Mouse (Mus musculus): ENCODE data around the gene Agtr1b.
A peak's percentile ranks its signal among the peaks of the same experiment; 100 is the strongest.

The Agtr1b gene

DNA sequence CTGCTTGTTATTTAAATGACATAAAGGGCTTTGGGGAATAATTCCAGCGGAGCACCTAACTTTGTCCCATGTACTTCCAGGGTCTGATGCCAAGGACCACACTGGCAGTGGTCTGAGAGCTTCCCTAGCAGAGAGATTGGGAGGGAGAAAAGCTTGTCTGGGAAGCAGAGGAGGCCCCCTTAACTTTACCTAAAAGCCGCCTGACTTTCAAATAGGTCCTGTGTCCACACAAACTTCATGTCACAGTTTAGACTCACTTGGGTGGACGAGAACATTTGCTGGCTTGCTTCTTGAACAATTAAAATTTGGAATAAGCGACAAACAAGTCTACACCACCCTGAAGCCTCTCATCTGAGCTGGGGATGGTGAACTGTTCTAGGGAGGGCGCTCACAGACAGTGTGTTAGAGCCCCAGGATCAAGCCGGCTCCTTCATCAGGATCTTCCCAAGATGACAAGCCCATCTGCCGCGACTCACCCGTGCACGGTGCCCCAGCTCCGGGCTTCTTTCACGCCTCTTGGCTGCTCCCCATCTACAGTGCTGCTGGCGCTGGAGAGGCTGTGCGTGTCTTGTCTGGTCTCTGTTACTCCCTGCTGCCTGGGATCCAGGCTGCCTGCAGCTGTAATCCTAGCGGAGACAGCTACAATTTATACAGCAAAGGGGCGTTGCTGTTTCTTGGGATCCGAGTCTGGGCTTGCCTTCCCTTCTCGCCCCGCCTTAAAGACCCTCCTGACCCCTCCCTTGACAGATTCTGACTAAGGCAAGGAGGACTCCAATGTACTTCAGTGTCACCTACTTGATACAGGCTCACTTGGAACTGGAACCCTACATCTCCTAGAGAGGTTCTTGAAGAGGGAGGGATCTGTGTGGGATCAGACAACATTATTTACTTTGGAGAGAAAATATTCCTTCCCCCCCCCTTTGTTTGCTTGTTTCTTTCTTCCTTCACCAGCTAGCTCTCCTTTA is at the start of gene Agtr1b:
Agtr1b (minus strand) TSS at position 620 of the 965 bp plus-strand sequence.
- DNase-seq (ENCODE audit: low spot score in 2 of 2) = no peak

DNA sequence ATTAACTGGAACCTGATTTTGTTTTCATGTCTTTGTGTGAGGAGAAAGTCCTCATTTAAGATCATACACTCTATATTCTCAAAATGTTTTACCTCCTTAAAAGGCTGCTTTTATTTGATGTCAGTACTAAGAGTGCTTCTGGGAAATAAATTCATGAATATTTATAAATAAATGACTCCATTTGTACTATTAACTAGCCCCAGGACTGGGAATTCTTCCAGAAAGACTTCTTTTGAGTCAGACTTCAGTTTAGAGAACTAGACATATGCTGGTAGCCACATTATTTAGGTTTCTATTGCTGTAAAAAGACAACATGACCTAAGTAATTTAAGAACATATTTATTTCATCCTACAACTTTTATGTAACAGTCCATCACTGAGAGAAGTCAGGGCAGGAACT is 13.4 kb downstream of the Agtr1b start:
- no peak for DNase-seq (ENCODE audit: low spot score in 2 of 2)

DNA sequence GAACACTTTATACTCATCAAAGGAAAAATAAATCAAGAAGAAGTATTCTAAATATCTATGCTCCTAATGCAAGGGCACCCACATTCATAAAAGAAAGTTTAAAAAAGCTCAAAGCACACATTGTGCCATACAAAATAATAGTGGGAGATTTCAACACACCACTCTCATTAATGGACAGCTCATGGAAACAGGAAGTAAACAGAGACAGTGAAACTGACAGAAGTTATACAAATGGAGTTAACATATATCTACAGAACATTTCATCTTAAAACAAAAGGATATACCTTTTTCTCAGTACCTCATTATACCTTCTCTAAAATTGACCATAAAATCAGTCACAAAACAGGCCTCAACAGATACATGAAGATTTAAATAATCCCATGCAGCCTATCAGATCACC is 18.8 kb downstream of the Agtr1b start:
- DNase-seq (ENCODE audit: low spot score in 2 of 2) = no peak

DNA sequence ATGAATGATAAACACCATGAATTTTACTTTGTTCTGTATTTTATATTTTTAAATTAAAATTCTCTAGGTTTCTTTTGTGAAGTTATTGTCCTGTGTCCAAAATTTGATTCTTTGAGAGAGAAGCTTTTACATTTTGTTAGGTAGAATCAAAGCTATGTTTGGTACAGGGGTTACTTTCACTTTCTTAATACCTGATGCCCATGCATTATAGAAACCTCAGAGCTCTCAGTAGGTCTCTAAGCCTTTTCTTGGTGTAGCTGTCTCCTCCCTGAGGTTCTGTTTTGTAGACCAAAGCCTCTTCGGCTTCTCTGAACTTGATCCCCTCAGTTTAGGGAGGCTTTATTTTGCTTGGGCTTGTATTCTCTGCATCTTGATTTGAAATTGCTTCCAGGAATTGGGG is 26.6 kb downstream of the Agtr1b start:
- no peak for DNase-seq (ENCODE audit: low spot score in 2 of 2)

DNA sequence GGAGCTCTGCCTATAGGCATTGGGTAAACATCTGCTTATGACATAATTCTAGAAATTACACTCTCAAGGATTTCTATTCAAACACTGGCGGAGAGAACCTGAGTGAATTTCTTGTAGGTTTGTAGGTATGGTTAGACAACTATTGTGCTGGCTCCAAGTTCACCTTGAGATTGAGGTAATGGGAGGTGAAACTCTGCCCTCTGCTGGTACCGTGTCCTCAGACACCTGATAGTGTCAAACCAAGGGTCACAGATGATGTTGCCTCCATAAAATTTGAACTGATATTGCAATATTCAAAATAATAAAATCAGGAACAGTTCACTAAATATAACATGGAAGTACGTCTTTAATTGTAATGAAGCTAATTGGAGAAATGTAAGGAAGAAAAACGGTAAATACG is 32.3 kb downstream of the Agtr1b start:
- DNase-seq (ENCODE audit: low spot score in 2 of 2) = no peak

DNA sequence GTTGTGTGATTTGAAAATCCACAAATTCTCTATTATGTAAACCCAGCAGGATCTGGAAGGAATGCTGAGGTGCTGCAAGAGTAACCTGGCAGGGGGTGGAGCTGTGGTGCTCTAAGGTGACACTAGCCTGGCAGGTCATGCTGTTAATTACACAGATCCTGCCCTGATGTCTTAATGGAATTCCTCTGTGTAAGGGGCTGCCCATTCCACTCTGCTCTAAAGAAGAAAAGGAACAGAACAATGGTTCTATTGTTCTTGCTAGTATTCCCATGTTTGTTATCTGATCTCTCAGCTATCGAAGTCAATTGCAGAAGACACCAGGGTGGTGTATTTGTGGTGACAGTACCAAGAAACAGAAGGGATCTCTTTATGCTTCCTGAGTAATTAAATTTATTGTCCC is 49.7 kb downstream of the Agtr1b start:
- no peak for DNase-seq (ENCODE audit: low spot score in 2 of 2)

DNA sequence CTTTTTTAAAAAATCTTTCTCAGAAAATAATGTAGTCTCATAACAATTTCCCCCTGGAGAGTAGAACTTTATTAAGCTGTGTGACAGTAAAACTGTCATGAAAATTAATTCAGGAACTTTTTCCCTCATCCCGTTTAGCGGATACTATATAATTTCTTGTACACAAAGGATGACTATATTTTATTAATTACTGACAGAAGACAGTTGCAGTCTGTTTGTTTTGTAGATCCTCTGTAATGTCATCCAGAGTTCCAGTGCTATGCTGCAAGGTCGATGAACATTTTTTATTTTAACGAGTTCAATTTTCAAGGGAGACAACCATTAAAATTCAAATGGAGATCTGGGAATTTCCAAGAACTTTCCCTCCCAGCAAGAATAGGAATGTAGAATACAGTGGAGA is 57.8 kb downstream of the Agtr1b start:
- no peak for DNase-seq (ENCODE audit: low spot score in 2 of 2)

DNA sequence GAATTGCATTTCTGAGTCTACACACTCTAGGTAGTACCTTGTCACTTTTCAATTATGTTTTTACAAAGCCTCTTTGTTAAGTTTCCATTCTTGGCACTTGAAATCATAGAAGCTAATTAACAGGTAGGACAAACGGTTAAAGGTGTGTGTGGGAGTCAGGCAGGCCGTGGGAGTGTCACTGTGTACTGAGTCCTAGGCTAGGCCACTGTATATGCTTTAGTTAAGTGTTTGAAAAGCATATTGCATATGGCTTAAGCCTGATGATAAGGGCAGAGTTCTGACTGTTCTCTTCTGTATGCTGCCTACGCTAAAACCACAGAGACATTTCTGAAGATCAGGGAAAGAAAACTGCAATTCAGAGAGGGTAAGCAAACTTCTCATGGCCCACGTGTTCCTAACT is 59.7 kb downstream of the Agtr1b start:
- DNase-seq (ENCODE audit: low spot score in 2 of 2) = no peak

DNA sequence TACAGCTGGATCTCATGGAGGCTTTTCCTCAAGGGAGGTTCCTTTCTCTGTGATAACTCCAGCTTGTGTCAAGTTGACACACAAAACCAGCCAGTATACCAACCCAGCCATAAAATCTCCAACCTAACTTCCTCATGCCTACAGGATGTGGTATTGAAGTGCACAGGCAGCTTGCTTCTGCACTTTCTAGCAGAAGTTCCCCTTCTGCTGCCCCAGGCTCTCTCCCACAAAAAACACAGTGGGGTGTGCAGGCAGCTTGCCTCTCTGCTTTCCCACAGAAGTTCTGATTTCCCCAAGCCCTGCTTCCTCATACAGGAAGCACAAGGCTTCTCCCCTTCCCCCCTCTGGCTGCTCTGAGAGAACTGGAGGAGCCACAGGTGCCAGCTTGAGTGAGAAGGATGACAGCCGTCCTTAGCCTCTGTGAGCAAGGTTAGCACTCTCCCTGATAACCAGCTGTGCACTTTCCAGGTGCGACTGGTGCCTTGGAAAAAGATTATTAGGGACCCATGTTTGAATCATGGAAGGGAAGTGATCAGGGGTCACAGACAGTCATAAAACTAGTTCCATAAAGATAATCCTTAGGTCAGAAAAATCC is 62.1 kb downstream of the Agtr1b start:
- peak; percentile 23 to 31 for DNase-seq (ENCODE audit: low spot score in 2 of 2)

DNA sequence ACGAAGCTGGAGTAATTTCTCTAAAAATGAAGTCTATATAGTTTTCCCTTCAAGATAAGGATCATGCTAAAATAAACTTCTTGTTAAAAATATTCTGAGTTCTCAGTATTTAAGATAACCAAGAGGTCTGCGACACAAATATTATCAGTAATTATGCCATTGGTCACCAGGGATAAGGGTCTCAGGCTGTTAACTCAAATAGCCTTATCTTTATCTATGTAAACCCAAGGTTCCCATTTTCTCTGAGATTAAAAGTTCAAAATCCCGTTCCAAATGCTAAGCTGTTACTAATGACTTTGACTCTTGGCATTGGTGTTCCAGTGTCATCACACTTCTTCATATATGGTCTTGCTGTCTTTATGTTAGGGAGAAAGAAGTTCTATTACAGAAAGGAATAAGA is 71.4 kb downstream of the Agtr1b start:
- DNase-seq (ENCODE audit: low spot score in 2 of 2) = no peak

DNA sequence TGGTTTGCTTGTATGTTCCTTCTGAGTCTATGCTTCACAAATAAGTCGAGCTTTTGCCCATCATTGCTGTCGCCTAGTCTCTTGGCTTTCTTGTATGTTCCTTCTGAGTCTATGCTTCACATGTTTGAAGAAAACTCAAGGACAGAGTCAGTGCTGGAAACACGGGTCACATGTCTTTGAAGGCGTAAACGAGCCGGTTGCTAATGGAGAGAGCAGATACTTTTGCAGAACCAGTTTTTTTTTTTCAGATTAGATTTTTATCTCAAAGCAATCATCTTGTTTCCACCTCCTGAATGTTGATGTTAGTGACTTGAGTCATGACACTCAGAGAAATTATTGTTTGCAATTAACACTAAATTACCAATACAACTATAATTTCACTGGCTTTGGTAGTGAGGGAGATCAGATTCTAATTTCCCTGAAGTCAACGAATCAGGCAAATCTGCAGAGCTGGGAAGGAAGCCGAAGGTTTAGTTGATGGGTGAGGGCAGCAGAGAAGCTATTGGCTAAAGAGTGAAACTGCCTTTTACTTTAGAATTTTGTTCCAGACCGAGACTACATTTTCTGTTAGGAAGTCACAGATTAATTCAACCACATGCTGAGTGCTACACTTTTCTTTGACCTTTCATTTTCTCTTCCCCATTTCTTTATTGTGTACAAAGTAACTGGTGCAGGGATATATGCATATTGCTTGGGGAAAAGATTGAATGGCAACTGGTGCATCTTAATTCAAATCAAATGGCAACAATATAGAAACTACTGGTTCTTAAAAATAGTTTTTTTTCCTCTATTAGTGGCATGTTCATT is 72.2 kb downstream of the Agtr1b start:
- no peak for DNase-seq (ENCODE audit: low spot score in 2 of 2)

DNA sequence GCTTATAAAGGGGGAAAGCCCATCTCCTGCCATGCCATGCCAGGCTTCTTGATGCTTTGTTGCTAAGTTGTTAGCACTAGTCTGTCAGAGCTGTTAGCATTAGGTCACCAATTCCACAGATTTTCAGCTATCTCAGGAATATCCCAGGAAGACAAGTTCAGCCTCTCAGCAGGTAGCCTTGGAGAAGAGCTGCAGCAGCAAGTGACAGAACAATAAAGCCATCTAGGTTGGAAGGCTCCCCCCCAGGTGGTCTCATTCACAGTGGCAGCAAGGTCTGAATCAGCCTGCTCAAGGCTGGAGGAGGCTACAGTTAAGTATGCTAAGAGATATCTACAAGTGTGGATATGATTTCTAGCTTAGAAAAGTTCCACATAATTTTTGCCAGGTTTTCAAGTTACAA is 75.6 kb downstream of the Agtr1b start:
- no peak for DNase-seq (ENCODE audit: low spot score in 2 of 2)

DNA sequence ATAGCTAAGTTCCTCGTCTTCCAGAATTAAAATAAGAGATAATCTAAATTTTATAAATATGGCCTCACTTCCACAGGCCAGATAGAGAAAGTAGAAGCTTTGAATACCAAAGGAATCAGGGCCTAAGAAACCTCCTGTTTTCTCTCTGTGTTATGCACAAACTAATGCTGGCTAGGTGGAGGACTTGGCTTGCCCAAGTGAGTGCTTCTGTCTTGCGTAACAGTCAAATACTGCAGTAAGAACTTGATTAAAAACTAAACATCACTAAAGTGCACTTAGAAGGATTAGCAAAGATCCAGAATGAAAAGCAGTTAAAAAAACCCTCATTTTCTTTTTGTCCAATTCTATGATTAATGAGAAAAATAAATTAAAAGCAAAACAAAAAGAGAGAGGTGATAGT is 78.2 kb downstream of the Agtr1b start:
- no peak for DNase-seq (ENCODE audit: low spot score in 2 of 2)

DNA sequence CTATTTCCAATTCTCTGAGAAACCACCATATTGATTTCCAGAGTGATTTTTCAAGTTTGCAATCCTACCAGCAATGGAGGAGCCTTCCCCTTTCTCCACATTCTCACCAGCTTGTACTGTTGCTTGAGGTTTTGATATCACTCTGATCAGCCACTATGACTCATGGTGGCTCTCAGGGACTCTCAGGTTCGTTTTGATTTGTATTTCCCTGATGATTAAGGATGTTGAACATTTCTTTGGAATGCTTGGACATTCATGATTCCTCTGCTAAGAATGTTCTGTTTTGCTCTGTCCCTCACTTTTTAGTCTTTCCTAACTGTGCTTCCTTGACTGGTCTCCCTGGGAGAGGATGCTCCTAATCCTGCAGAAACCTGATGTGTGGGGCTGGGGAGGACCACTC is 85.2 kb downstream of the Agtr1b start:
- DNase-seq (ENCODE audit: low spot score in 2 of 2) = no peak

DNA sequence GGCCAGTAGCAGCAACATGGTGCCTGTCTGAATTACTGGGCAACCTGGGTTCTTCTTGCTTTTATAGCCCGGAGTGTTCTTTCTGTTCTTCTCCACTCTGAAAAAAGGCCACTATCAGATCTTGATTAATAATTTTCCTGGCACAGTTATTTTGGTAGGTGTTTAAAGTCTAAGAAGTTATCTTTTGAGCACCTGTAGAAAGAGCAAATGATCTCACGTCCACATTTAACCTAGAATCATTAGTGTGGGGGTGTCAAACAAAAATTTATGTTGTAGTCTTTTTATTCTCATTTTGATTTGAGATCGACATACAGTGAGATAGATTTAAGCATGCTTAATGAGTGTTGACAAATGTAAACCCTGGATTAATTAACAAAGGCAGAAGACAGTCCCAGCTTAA is 91.3 kb downstream of the Agtr1b start, which contains the start of gene Cpb1:
Cpb1 (minus strand) TSS at position 101 of the 400 bp plus-strand sequence.
- DNase-seq (ENCODE audit: low spot score in 2 of 2) = no peak

Measured in spleen, postnatal 36 days (tissue).